Comparison of ENCODE assay signal across 18 mouse cellular contexts in the genomic region with DNA sequence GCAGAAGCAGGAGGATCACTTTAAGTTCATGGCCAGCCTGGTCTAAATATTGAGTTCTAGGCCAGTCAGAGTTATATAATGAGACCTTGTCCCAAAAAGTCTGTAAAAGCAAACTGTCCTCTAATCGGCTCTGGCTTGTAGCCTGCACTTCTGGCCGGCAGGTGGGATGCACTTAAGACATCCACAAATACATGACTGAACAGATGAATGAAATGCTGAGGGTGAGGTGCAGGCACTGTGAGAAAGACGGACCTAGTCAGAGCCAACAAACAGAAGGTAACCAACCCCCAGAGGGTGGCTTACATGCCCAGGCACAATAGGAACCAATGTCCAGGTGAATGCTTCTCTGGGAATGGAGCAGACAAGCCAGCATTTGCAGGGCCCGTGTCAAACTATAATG. TPM values are rescaled to one million over a fixed set of nuclear protein-coding genes. Genes with fewer than 3 reads are reported as not detected.
DNase-seq lines count a peak whose midpoint lies in the region; ATAC-seq and TF ChIP-seq lines count a peak whose summit lies in the region.
"Had no signal": no experiment of that assay in that cellular context is flagged by ENCODE, and none has a peak within 500 bp of the region (broad histone marks: within the 10 kb centered on the region; RNA-seq: fewer than 3 reads in every experiment).

No protein-coding gene starts in this region.

- H3K4me1 ChIP-seq in heart, embryonic 14.5 days (ENCODE audit: control insufficient read depth in 2 of 2, insufficient read depth in 2 of 2, low read length in 2 of 2), result peaks cover 9 to 40% of the 10 kb centered on the region in 2 experiments
- peaks cover 25% of the 10 kb centered on the region for H3K4me1 ChIP-seq in lung, embryonic 15.5 days
- H3K4me1 ChIP-seq in stomach, postnatal 0 days (replicated peaks; ENCODE audit: control insufficient read depth, insufficient read depth), result no peaks in the 10 kb centered on the region; the same call in none of the 2 replicates
- peaks cover 23% of the 10 kb centered on the region for H3K4me1 ChIP-seq in forebrain, embryonic 15.5 days

- WGBS in heart, embryonic 14.5 days, result 62% methylated on average over 4 of the region's 4 CpGs
- 64% methylated on average over 4 of the region's 4 CpGs for WGBS in lung, embryonic 15.5 days
- 70% methylated on average over 4 of the region's 4 CpGs for WGBS in stomach, postnatal 0 days
- 86% methylated on average over 4 of the region's 4 CpGs for WGBS in forebrain, embryonic 15.5 days

- H3K9me3 ChIP-seq in heart, embryonic 14.5 days (ENCODE audit: control insufficient read depth, low read length), result no peaks in the 10 kb centered on the region
- H3K9me3 ChIP-seq in lung, embryonic 15.5 days, result no peaks in the 10 kb centered on the region
- H3K9me3 ChIP-seq in stomach, postnatal 0 days (ENCODE audit: control insufficient read depth, low read length), result no peaks in the 10 kb centered on the region
- H3K9me3 ChIP-seq in forebrain, embryonic 15.5 days, result no peaks in the 10 kb centered on the region
- H3K9me3 ChIP-seq: midbrain, embryonic 10.5 days had no signal

- H3K4me2 ChIP-seq in heart, embryonic 14.5 days (ENCODE audit: low read length), result no peak overlapping the region; the same call in 1 of the 2 replicates
- no peak overlapping the region for H3K4me2 ChIP-seq in lung, embryonic 15.5 days
- H3K4me2 ChIP-seq in stomach, postnatal 0 days (replicated peaks; ENCODE audit: low read depth), result no peak overlapping the region
- no peak overlapping the region for H3K4me2 ChIP-seq in forebrain, embryonic 15.5 days (replicated peaks)

- TF ChIP-seq CTCF in stomach, postnatal 0 days (IDR thresholded peaks at IDR 0.05; ENCODE audit: low read depth), result no peak

- H3K4me3 ChIP-seq in heart, embryonic 14.5 days (ENCODE audit: control insufficient read depth in 1 of 2, insufficient read depth in 1 of 2, low read depth in 1 of 2, low read length in 2 of 2), result no peak overlapping the region
- no peak overlapping the region for H3K4me3 ChIP-seq in lung, embryonic 15.5 days
- no peak overlapping the region for H3K4me3 ChIP-seq in stomach, postnatal 0 days (ENCODE audit: low read depth, low read length)
- H3K4me3 ChIP-seq in forebrain, embryonic 15.5 days, result no peak overlapping the region
- H3K4me3 ChIP-seq: midbrain, embryonic 10.5 days had no signal

- peak overlapping the region; percentile 21 to 46; a peak in 2 of 4 replicates for H3K27ac ChIP-seq in heart, embryonic 14.5 days (replicated peaks in 1 of 2; ENCODE audit: control insufficient read depth in 1 of 2, insufficient read depth in 1 of 2, low read depth in 2 of 2, low read length in 2 of 2)
- peak overlapping the region; percentile 34 for H3K27ac ChIP-seq in lung, embryonic 15.5 days
- H3K27ac ChIP-seq in stomach, postnatal 0 days (replicated peaks), result 0 out of 2 replicates have a peak overlapping the region, but pooled peaks have one; percentile 30
- no peak overlapping the region for H3K27ac ChIP-seq in forebrain, embryonic 15.5 days (replicated peaks)
- H3K27ac ChIP-seq: midbrain, embryonic 10.5 days had no signal

- H3K36me3 ChIP-seq in heart, embryonic 14.5 days (ENCODE audit: control insufficient read depth, insufficient read depth, low read length), result 0 out of 2 replicates have a peak, but pooled peaks cover 15% of the 10 kb centered on the region
- peaks cover 5% of the 10 kb centered on the region; the same call in 1 of the 2 replicates for H3K36me3 ChIP-seq in lung, embryonic 15.5 days
- no peaks in the 10 kb centered on the region for H3K36me3 ChIP-seq in stomach, postnatal 0 days (ENCODE audit: control insufficient read depth, insufficient read depth, low read length)
- H3K36me3 ChIP-seq in forebrain, embryonic 15.5 days, result 0 out of 2 replicates have a peak, but pooled peaks cover 8% of the 10 kb centered on the region

- no peaks in the 10 kb centered on the region for H3K27me3 ChIP-seq in heart, embryonic 14.5 days (ENCODE audit: control insufficient read depth, insufficient read depth, low read length)
- no peaks in the 10 kb centered on the region for H3K27me3 ChIP-seq in lung, embryonic 15.5 days
- H3K27me3 ChIP-seq in stomach, postnatal 0 days (ENCODE audit: control insufficient read depth, insufficient read depth, low read length), result no peaks in the 10 kb centered on the region
- no peaks in the 10 kb centered on the region for H3K27me3 ChIP-seq in forebrain, embryonic 15.5 days

- no peak for ATAC-seq in heart, embryonic 14.5 days (ENCODE audit: insufficient number of reproducible peaks, insufficient read depth, low FRiP score, low read depth)
- ATAC-seq in lung, embryonic 15.5 days (ENCODE audit: borderline replicate concordance, extremely low read depth, low FRiP score, low TSS enrichment), result no peak
- no peak for ATAC-seq in stomach, postnatal 0 days (ENCODE audit: low FRiP score, low TSS enrichment)
- no peak for ATAC-seq in forebrain, embryonic 15.5 days (replicated peaks)
- ATAC-seq: forebrain, embryonic 14.5 days; hindbrain, embryonic 16.5 days; liver, postnatal 0 days had no signal

- TF ChIP-seq EP300 in stomach, postnatal 0 days (optimal IDR thresholded peaks at IDR 0.05), result no peak

- peak; percentile 29 for DNase-seq in adrenal gland, adult 8-10 months
- DNase-seq in adrenal gland, postnatal 36 days, result no peak
- no peak for DNase-seq in heart, adult 8-10 months (ENCODE audit: low spot score)
- DNase-seq in lung, postnatal 25 days (ENCODE audit: low spot score), result no peak
- DNase-seq in stomach, postnatal 0 days (ENCODE audit: low spot score), result no peak
- DNase-seq: gastrocnemius, postnatal 14 days; liver, postnatal 0 days had no signal

- H3K9ac ChIP-seq in heart, embryonic 14.5 days (ENCODE audit: low read length), result no peak overlapping the region; the same call in 1 of the 2 replicates
- H3K9ac ChIP-seq in lung, embryonic 15.5 days, result no peak overlapping the region
- no peak overlapping the region for H3K9ac ChIP-seq in stomach, postnatal 0 days (ENCODE audit: low read length)
- H3K9ac ChIP-seq in forebrain, embryonic 15.5 days (replicated peaks), result no peak overlapping the region
- H3K9ac ChIP-seq: liver, postnatal 0 days had no signal

RNA-seq across cellular contexts. Expression of a gene that starts 5.2 kb away (rescaled TPM):
- 10 to 100 TPM; 33.9 to 65.0 (median 36.3) TPM for total RNA-seq in adrenal gland, adult 8-10 months (2022)
- total RNA-seq in adrenal gland, postnatal 36 days (2021), result 10 to 100 TPM; 20.6 to 46.0 TPM
- 7.5 and 8.8 TPM in 2 replicates for polyA plus RNA-seq in heart, embryonic 14.5 days (2014; fragmentation: Nextera tagmentation; extraction: Ambion mirVana)
- total RNA-seq in heart, adult 8-10 months (2022), result 10 to 100 TPM; 17.3 to 20.1 (median 17.7) TPM
- polyA plus RNA-seq in lung, embryonic 15.5 days (2015; fragmentation: Nextera tagmentation; extraction: Ambion mirVana), result 25.6 and 27.4 TPM in 2 replicates
- polyA plus RNA-seq in stomach, postnatal 0 days (2015; fragmentation: Nextera tagmentation; extraction: Ambion mirVana), result 20.2 TPM in 2 replicates
- polyA plus RNA-seq in forebrain, embryonic 15.5 days (2015; fragmentation: Nextera tagmentation; extraction: Ambion mirVana), result 50.8 and 52.6 TPM in 2 replicates

RNA-seq across cellular contexts. Expression of a gene that starts 30.4 kb away (rescaled TPM):
- 100 to 1,000 TPM; 101 to 126 (median 111) TPM for total RNA-seq in adrenal gland, adult 8-10 months (2022)
- 100 to 1,000 TPM in 1 of 2 experiments, 10 to 100 TPM in 1; 96.8 to 117 TPM for total RNA-seq in adrenal gland, postnatal 36 days (2021)
- polyA plus RNA-seq in heart, embryonic 14.5 days (2014; fragmentation: Nextera tagmentation; extraction: Ambion mirVana), result 61.8 and 62.7 TPM in 2 replicates
- total RNA-seq in heart, adult 8-10 months (2022), result 10 to 100 TPM; 37.3 to 48.3 (median 47.8) TPM
- 62.7 and 65.0 TPM in 2 replicates for polyA plus RNA-seq in lung, embryonic 15.5 days (2015; fragmentation: Nextera tagmentation; extraction: Ambion mirVana)
- polyA plus RNA-seq in stomach, postnatal 0 days (2015; fragmentation: Nextera tagmentation; extraction: Ambion mirVana), result 25.4 and 29.9 TPM in 2 replicates
- polyA plus RNA-seq in forebrain, embryonic 15.5 days (2015; fragmentation: Nextera tagmentation; extraction: Ambion mirVana), result 51.7 and 53.4 TPM in 2 replicates

RNA-seq across cellular contexts. Expression of a gene that starts 30.5 kb away (rescaled TPM):
- total RNA-seq in adrenal gland, adult 8-10 months (2022), result not detected
- not detected for total RNA-seq in adrenal gland, postnatal 36 days (2021)
- polyA plus RNA-seq in heart, embryonic 14.5 days (2014; fragmentation: Nextera tagmentation; extraction: Ambion mirVana), result 0.09 TPM in 1 of 2 replicates, not detected in the other
- total RNA-seq in heart, adult 8-10 months (2022), result under 1 TPM in 1 of 4 experiments, not detected in 3; 0.41 TPM
- polyA plus RNA-seq in lung, embryonic 15.5 days (2015; fragmentation: Nextera tagmentation; extraction: Ambion mirVana), result 0.51 TPM in 1 of 2 replicates, not detected in the other
- polyA plus RNA-seq in stomach, postnatal 0 days (2015; fragmentation: Nextera tagmentation; extraction: Ambion mirVana), result not detected in 2 replicates
- not detected in 2 replicates for polyA plus RNA-seq in forebrain, embryonic 15.5 days (2015; fragmentation: Nextera tagmentation; extraction: Ambion mirVana)
- total RNA-seq: gastrocnemius, postnatal 14 days; left cerebral cortex, postnatal 10 days had no signal
- polyA plus RNA-seq: forebrain, embryonic 14.5 days; midbrain, embryonic 10.5 days had no signal

RNA-seq across cellular contexts. Expression of a gene that starts 33.6 kb away (rescaled TPM):
- total RNA-seq in adrenal gland, adult 8-10 months (2022), result 1 to 10 TPM; 1.6 to 2.9 (median 2.0) TPM
- 1 to 10 TPM in 1 of 2 experiments, under 1 TPM in 1; 0.99 to 1.2 TPM for total RNA-seq in adrenal gland, postnatal 36 days (2021)
- 0.27 and 0.53 TPM in 2 replicates for polyA plus RNA-seq in heart, embryonic 14.5 days (2014; fragmentation: Nextera tagmentation; extraction: Ambion mirVana)
- total RNA-seq in heart, adult 8-10 months (2022), result under 1 TPM; 0.44 to 0.57 (median 0.51) TPM
- polyA plus RNA-seq in lung, embryonic 15.5 days (2015; fragmentation: Nextera tagmentation; extraction: Ambion mirVana), result 0.35 and 0.40 TPM in 2 replicates
- 0.35 and 0.38 TPM in 2 replicates for polyA plus RNA-seq in stomach, postnatal 0 days (2015; fragmentation: Nextera tagmentation; extraction: Ambion mirVana)
- polyA plus RNA-seq in forebrain, embryonic 15.5 days (2015; fragmentation: Nextera tagmentation; extraction: Ambion mirVana), result 0.55 and 0.60 TPM in 2 replicates

RNA-seq across cellular contexts. Expression of a gene that starts 38.1 kb away (rescaled TPM):
- not detected for total RNA-seq in adrenal gland, adult 8-10 months (2022)
- total RNA-seq in adrenal gland, postnatal 36 days (2021), result not detected
- 0.09 TPM in 1 of 2 replicates, not detected in the other for polyA plus RNA-seq in heart, embryonic 14.5 days (2014; fragmentation: Nextera tagmentation; extraction: Ambion mirVana)
- under 1 TPM; 0.24 to 0.85 (median 0.36) TPM for total RNA-seq in heart, adult 8-10 months (2022)
- polyA plus RNA-seq in lung, embryonic 15.5 days (2015; fragmentation: Nextera tagmentation; extraction: Ambion mirVana), result 0.09 TPM in 1 of 2 replicates, not detected in the other
- polyA plus RNA-seq in stomach, postnatal 0 days (2015; fragmentation: Nextera tagmentation; extraction: Ambion mirVana), result 0.06 TPM in 1 of 2 replicates, not detected in the other
- 0.09 TPM in 1 of 2 replicates, not detected in the other for polyA plus RNA-seq in forebrain, embryonic 15.5 days (2015; fragmentation: Nextera tagmentation; extraction: Ambion mirVana)
- total RNA-seq: ES-E14; gastrocnemius, postnatal 14 days; left cerebral cortex, postnatal 10 days had no signal
- polyA plus RNA-seq: embryonic facial prominence, embryonic 14.5 days; liver, postnatal 0 days; spleen, adult 2 months; thymus, postnatal 0 days had no signal
